Mouse (Mus musculus) heart, adult 2 months (tissue): Measurements from ENCODE around the gene Gm28539. TPM values are rescaled to one million over a fixed set of nuclear protein-coding genes. Genes with fewer than 3 reads are reported as not detected.

ENCODE experiments used
- DNase-seq, 2 experiments: peaks; one replicate each; pipeline ENCODE4 v3.0.0; 2021
- H3K27ac ChIP-seq: fragments of 200-600 bp; 2 replicates; pipeline ENCODE4 v1.8.1; 2022
- H3K27me3 ChIP-seq: fragments of 200-500 bp; 2 replicates; pipeline ENCODE4 v1.6.1; 2012; ENCODE audit warnings: mild to moderate bottlenecking, low read length, inconsistent platforms, mixed read lengths; ENCODE audit not compliant: control insufficient read depth, insufficient read depth
- H3K36me3 ChIP-seq: fragments of 200-500 bp; 2 replicates; pipeline ENCODE4 v1.6.1; 2012; ENCODE audit warnings: low read length, inconsistent platforms; ENCODE audit not compliant: control insufficient read depth, insufficient read depth
- H3K4me1 ChIP-seq: fragments of 200-500 bp; 2 replicates; pipeline ENCODE4 v1.6.1; 2011; ENCODE audit warnings: low read length; ENCODE audit not compliant: control insufficient read depth, insufficient read depth
- H3K4me3 ChIP-seq: fragments of 200-600 bp; 2 replicates; pipeline ENCODE4 v1.8.1; 2022
- H3K79me2 ChIP-seq: fragments of 200-500 bp; replicated peaks from 2 replicates; pipeline ENCODE4 v1.6.1; 2012; ENCODE audit warnings: mild to moderate bottlenecking, inconsistent platforms, low read length, moderate library complexity, mixed read lengths; ENCODE audit not compliant: control insufficient read depth, insufficient read depth
- H3K9ac ChIP-seq: fragments of 200-500 bp; 2 replicates; pipeline ENCODE4 v1.6.1; 2012; ENCODE audit warnings: low read depth, mild to moderate bottlenecking, control low read depth, inconsistent platforms, low read length, mixed read lengths
- CTCF ChIP-seq: fragments of 200-600 bp; IDR thresholded peaks from 2 replicates; pipeline ENCODE4 v1.8.1; 2022; ENCODE audit warnings: antibody characterized with exemption, mild to moderate bottlenecking, moderate library complexity
- EP300 ChIP-seq: fragments of 200-500 bp; IDR thresholded peaks from 2 replicates; pipeline ENCODE4 v1.6.1; 2011; ENCODE audit warnings: low read depth, low read length, control low read depth; ENCODE audit not compliant: insufficient read depth
- POLR2A ChIP-seq: fragments of 200-500 bp; IDR thresholded peaks from 2 replicates; pipeline ENCODE4 v1.6.1; 2011; ENCODE audit warnings: mild to moderate bottlenecking, low read depth, low read length, control low read depth; ENCODE audit not compliant: insufficient read depth
- WGBS: fragments of 180-500 bp; shearing (Covaris S2); methylation state at CpG from one replicate; pipeline ENCODE4 v1.1.7; 2018; 5-methylcytosine and 5-hydroxymethylcytosine counted together
- intact Hi-C: fragments of 180-260 bp; cut with DNase I; formaldehyde crosslinking; loops from one replicate; pipeline ENCODE4 v1.15.1; 2025
- long read RNA-seq: library from polyadenylated mRNA; stranded (forward); transcript quantifications from one replicate; pipeline ENCODE4 v2.0.0, GENCODE M21; 2021
- polyA plus RNA-seq: library from polyadenylated mRNA; depleted of rRNA; stranded (reverse); fragments of >200 nt; gene quantifications from 2 replicates; pipeline ENCODE4 v1.2.3, GENCODE M21; 2012; rRNA removed
- total RNA-seq, 2 experiments: library from RNA; stranded (reverse); gene quantifications; 2 replicates each; pipeline ENCODE4 v1.2.3; 2021

Gm28539 gene
- total RNA-seq (1 to 10 TPM in 1 of 2 experiments, not detected in 1; 1.3 TPM), polyA plus RNA-seq (not detected in 2 replicates)
- long read RNA-seq, result 0 reads

- Histone ChIP-seq H3K9ac (peak within 1 kb of the TSS; percentile 87), H3K27me3 (no peaks in the 10 kb centered on the region), H3K79me2 (no peaks in the 10 kb centered on the region), H3K36me3 (no peaks in the 10 kb centered on the region), H3K4me1 (peaks cover 3% of the 10 kb centered on the region), H3K4me3 (peak within 1 kb of the TSS; percentile 96), H3K27ac (peak within 1 kb of the TSS; percentile 78)
- WGBS, result 1% methylated on average over 46 of the region's 46 CpGs
- DNase-seq, result peak; percentile 91 to 95
- intact Hi-C loops, result no loop called here
- TF ChIP-seq POLR2A, result peak; percentile 92
- TF ChIP-seq CTCF, result no peak
- TF ChIP-seq EP300, result 0 out of 2 replicates have a peak, but pooled peaks have one; percentile 41
Measured at GRCm38 (mm10) chr16:18836468-18837208, at the start of gene Gm28539, which contains the start of gene 2510002D24Rik. Gene Gm28539, plus strand, starts transcription at chr16:18836584. Gene 2510002D24Rik, plus strand, starts transcription at chr16:18836578.

GRCm38 (mm10) chr16:18786652-18787051 is 49.7 kb upstream of the Gm28539 start:
- DNase-seq, result no peak
- H3K36me3 ChIP-seq, result no peaks in the 10 kb centered on the region
- H3K4me1 ChIP-seq, result no peaks in the 10 kb centered on the region
- H3K27ac ChIP-seq, result no peak overlapping the region
- intact Hi-C loops, result no loop called here
- H3K9ac ChIP-seq, result no peak overlapping the region
- H3K79me2 ChIP-seq, result no peaks in the 10 kb centered on the region
- no peak overlapping the region for H3K4me3 ChIP-seq
- 94% methylated on average over 10 of the region's 10 CpGs for WGBS
- TF ChIP-seq CTCF (no peak), POLR2A (no peak), EP300 (no peak)
- no peaks in the 10 kb centered on the region for H3K27me3 ChIP-seq

- TF ChIP-seq EP300 (no peak), CTCF (no peak), POLR2A (no peak)
- 84% methylated on average over 10 of the region's 10 CpGs for WGBS
- intact Hi-C loops, result no loop called here
- Histone ChIP-seq H3K27me3 (no peaks in the 10 kb centered on the region), H3K4me3 (no peak overlapping the region), H3K36me3 (no peaks in the 10 kb centered on the region), H3K9ac (no peak overlapping the region), H3K27ac (no peak overlapping the region), H3K4me1 (no peaks in the 10 kb centered on the region), H3K79me2 (no peaks in the 10 kb centered on the region)
- DNase-seq, result no peak
Measured at GRCm38 (mm10) chr16:18788627-18789406, 47.6 kb upstream of the Gm28539 start.

DNA sequence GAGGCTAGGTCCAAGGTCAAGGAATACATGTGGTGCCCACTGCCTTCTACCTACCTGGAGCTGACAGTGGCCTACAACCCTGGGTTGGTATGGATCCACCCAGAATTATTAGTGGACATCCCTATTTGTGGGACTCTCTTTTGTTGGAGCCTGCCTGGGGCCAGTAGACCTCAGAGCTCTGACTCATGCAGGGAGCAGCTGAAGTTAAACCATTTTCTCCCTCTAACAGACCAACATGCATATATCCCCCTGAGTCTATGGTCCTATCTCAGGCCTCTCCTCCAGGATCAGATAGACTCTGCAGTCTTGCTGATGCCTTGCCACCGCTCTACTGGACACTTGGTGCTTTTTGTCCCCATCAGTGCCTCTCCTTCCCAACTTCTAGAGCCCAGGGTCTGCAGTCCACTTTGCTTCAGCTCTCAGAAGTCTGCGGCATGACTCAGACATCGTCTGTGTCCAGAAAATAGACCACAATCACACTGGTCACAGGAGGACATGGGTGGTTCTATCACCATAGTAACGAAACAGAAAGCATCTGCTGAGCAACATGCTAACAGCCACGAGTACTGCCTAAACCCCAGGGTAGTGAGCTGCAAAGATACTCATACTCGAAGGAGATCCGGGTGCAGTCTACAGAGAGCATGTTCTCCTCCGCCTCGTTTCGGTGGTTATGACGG is 41.0 kb upstream of the Gm28539 start:
- Histone ChIP-seq H3K4me3 (no peak overlapping the region), H3K27ac (no peak overlapping the region), H3K79me2 (no peaks in the 10 kb centered on the region), H3K9ac (no peak overlapping the region), H3K27me3 (no peaks in the 10 kb centered on the region), H3K36me3 (no peaks in the 10 kb centered on the region), H3K4me1 (no peaks in the 10 kb centered on the region; the same call in 1 of the 2 replicates)
- DNase-seq, result no peak
- no peak for TF ChIP-seq EP300
- TF ChIP-seq POLR2A, result no peak
- TF ChIP-seq CTCF, result no peak
- 91% methylated on average over 11 of the region's 11 CpGs for WGBS
- intact Hi-C loops, result loop anchor here (5.0 kb wide), 1 partner anchor 168 kb away; the partner anchor contains the start of genes Gm49601 and Sept5

GRCm38 (mm10) chr16:18796645-18797044 is 39.7 kb upstream of the Gm28539 start:
- Histone ChIP-seq H3K9ac (no peak overlapping the region), H3K79me2 (no peaks in the 10 kb centered on the region), H3K4me3 (no peak overlapping the region), H3K27ac (no peak overlapping the region), H3K4me1 (no peaks in the 10 kb centered on the region; the same call in 1 of the 2 replicates), H3K27me3 (no peaks in the 10 kb centered on the region), H3K36me3 (no peaks in the 10 kb centered on the region)
- 76% methylated on average over 7 of the region's 7 CpGs for WGBS
- TF ChIP-seq CTCF (no peak), EP300 (no peak)
- DNase-seq, result no peak
- intact Hi-C loops, result loop anchor here (5.0 kb wide), 1 partner anchor 169 kb away; the partner anchor contains the start of genes Gm49601 and Sept5
